Mouse (Mus musculus) layer of hippocampus, adult 2 months (tissue): ENCODE measurements around the gene 3110082J24Rik. TPM values are rescaled to one million over a fixed set of nuclear protein-coding genes. Genes with fewer than 3 reads are reported as not detected.

Experiments
- DNase-seq, 2 experiments: peaks; one replicate each; pipeline ENCODE4 v3.0.0; 2022; ENCODE audit warnings: low spot score in 2 of 2
- H3K27ac ChIP-seq: fragments of 200-600 bp; 2 replicates; pipeline ENCODE4 v1.8.1; 2022
- H3K4me3 ChIP-seq: fragments of 200-600 bp; 2 replicates; pipeline ENCODE4 v1.8.1; 2022; ENCODE audit warnings: mild to moderate bottlenecking
- CTCF ChIP-seq: fragments of 200-600 bp; conservative IDR thresholded peaks from 2 replicates; pipeline ENCODE4 v1.8.1; 2022; ENCODE audit warnings: antibody characterized with exemption, mild to moderate bottlenecking, moderate library complexity
- long read RNA-seq, 2 experiments: library from polyadenylated mRNA; stranded (forward); transcript quantifications; one replicate each; pipeline ENCODE4 v2.0.0; 2021; ENCODE audit warnings: borderline mapping rate in 2 of 2
- total RNA-seq, 2 experiments: library from RNA; stranded (reverse); gene quantifications; 2 replicates each; pipeline ENCODE4 v1.2.3; 2021

Gene 3110082J24Rik
- total RNA-seq = 1 to 10 TPM; 2.0 to 2.6 TPM
- long read RNA-seq, experiment 1, partial matches to known transcripts = 0 of 1 reads
- long read RNA-seq, experiment 1, other reads (novel, unspliced or antisense) = 1 of 1 reads
- long read RNA-seq, experiment 2, partial matches to known transcripts = 0 of 2 reads
- long read RNA-seq, experiment 2, other reads (novel, unspliced or antisense) = 0 of 2 reads

DNA sequence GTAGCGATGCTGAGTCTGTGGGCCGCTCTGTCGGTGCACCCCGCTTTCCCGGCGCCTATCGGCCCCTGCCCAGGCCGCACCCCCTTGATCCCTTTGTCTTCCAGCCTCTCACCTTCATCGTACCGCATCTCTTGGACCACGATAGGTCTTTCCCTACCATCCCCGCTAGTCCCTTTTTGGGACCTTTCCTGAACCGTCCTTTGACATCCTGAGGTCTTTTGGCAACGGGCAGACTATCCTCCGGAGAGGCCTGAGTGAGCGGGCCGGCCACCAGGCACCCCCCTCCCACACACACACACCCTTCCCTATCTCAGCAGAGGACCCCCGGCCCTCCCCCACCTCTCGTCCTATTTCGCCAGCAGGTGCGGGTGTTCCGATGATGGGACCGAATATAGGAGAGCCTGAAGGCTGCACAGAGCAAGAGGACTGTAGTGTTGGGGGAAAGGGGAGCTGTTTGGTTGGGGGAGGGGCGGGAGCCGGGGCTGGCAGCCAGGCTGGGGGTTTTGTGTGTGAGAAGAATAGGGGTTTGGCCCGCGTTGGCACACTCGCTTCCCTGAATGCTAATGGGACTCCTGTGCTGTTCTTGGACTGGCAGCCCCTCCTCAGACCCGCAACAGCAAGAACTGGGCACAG lies at the start of gene 3110082J24Rik:
3110082J24Rik (minus strand) TSS at position 419 of the 633 bp plus-strand sequence.
- Histone ChIP-seq H3K4me3 (peak within 1 kb of the TSS; percentile 59), H3K27ac (peak within 1 kb of the TSS; percentile 85)
- peak in 1 of 2 experiments; percentile 54 for DNase-seq
- no peak for TF ChIP-seq CTCF

DNA sequence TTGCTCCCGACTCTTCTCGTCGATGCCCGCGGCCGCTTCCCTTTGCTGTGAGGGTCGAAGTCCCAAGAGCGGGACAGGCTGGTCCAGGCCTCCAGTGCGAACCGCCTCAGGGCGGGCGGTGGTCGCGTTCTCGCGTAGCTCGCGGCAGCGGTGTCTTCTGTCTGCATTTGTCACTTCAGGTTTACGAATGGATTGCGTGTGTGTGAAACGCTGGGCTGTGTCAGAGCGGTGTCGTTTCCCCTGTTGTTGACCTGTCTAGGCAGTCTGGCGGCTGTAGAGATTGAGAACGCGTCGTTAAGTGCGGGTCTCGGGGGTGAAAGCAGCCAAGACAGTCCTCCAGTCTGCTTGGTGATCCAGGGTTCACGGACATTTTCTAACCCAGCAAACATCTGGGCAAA lies 49.5 kb upstream of the 3110082J24Rik start:
- H3K4me3 ChIP-seq = peak overlapping the region; percentile 98
- no peak for TF ChIP-seq CTCF

DNA sequence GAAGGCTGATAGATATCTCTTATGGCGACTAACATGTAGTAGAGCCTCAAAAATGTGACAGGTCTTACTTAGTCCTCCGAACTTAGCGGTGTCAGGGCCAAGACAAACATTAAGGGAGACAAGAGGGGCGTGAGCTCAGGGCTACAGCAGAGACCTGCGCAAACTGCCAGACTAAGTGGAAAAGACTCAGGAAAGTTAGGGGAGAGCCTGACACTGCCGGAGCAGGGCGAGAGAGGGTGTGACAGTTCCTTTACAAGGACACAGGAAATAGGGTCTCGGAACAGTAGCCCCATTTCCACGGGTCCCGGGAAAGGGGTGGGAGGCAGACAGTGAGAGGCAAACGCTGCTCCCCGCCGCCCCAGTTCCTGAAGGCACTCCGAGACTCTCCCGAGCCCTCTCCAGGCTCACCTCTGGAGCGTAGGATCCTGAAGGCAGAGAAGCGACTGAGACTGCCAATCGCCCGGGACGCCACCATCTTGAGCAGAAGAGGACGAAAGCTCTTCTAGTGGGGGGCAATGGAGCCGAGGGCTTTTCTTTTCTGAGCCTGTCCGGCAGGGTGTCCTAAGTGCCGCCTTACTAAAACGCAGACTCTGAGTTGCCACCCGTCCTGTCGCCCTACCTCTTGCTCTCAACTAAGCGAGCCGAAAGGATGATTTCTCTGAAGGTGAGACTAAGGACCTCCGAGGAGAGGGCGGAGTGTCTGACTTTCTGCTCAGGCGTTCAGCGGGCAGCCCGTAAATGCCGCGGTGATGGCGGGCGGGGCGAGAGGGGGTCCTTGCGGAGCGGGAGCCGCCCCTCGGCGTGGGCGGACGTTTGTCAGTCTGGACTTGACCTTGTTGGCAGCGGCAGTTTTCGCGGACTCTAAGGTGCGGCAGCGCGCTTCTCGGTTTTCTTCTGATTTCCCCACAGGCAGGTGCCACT lies 48.8 kb upstream of the 3110082J24Rik start, which contains the start of the genes Hadha and Hadhb:
Hadha (minus strand) TSS at position 689 of the 921 bp plus-strand sequence.
Hadhb (plus strand) TSS at position 775 of the 921 bp plus-strand sequence.
- Histone ChIP-seq H3K27ac (peak within 1 kb of the TSS; percentile 100), H3K4me3 (peak within 1 kb of the TSS; percentile 98)
- peak; percentile 86 to 94 for DNase-seq
- peak; percentile 47 for TF ChIP-seq CTCF

More for the DNA sequence above, 49.5 kb upstream of the 3110082J24Rik start:
- H3K27ac ChIP-seq = peak overlapping the region; percentile 100
- peak in 1 of 2 experiments; percentile 20 for DNase-seq

DNA sequence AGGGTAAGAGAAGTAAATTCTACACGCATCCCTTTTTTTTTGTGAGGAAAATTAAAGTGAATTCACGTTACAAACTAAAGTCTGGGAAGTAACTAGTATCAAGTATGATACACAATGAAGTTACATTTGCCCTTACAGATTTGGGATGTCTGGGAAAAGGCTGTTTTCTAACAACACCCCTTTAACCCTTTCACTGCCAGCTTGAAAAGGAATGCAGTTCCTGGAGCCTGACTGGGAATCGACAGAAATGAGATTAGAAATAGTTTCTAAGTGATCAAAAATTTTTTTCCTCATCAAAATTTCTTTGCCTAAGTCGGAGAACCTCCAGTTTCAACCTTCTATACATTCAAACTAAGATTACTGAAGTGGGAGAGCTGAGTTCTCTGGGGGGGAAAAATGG lies 48.1 kb upstream of the 3110082J24Rik start:
- Histone ChIP-seq H3K27ac (peak overlapping the region; percentile 100), H3K4me3 (peak overlapping the region; percentile 98)
- DNase-seq = no peak
- TF ChIP-seq CTCF = no peak

DNA sequence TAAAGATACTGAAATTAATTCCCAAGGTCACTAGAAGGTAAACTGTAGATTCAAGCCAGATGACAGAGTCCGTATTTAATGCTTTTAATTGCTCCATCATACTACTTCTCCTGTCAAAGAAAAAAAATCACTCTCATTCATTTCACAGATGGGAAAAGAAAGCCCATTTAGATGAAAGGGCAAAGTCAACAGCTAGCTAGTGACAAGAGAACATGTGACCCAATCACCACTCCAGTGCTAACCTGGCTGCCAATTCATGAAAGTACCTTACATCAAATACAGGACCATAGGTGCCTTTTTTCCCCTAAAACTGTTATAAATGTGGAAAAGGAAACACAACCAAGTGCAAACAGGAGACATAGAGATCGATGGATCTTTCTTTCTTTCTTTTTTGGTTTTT lies 47.3 kb upstream of the 3110082J24Rik start:
- no peak overlapping the region for H3K4me3 ChIP-seq
- no peak for DNase-seq
- no peak overlapping the region for H3K27ac ChIP-seq
- no peak for TF ChIP-seq CTCF

DNA sequence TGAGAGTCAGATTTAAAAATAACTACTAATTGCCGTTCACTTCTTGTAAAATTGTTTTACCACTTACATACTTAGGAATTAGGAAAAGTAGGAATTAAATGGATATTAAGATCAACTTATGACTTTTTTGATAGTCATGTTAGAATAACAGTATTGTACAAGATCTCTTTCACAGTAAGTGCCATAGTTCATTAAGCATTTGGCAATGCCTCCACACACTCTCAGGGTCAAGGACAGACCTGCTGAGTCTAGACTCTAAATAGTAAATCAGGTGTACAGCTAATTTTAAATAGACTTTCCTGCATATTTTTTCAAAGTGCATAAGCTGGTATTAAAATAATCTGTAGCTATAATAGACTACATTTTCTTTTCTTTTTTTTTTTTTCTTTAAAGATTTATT lies 46.5 kb upstream of the 3110082J24Rik start:
- Histone ChIP-seq H3K27ac (no peak overlapping the region), H3K4me3 (no peak overlapping the region)
- no peak for TF ChIP-seq CTCF
- DNase-seq = no peak

DNA sequence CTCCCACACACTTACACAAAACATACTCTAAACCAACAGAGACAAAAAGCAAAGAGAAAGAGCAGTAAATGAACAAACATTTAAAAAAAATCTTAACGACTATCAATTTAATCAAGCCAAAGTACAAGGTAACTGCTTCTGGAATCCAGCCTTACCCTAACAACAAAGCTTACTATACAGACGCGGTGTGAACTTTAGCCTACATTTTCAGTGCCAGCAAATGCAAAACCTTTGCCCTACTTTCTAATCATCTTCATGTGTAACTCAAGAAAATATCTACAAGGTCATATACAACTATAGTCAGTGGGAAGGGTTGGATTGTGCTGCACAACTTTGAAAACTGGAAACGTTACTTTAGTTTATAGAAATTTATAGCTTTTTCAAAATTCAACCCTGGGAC lies 46.1 kb upstream of the 3110082J24Rik start:
- no peak overlapping the region for H3K4me3 ChIP-seq
- H3K27ac ChIP-seq = no peak overlapping the region
- no peak for DNase-seq
- TF ChIP-seq CTCF = no peak

DNA sequence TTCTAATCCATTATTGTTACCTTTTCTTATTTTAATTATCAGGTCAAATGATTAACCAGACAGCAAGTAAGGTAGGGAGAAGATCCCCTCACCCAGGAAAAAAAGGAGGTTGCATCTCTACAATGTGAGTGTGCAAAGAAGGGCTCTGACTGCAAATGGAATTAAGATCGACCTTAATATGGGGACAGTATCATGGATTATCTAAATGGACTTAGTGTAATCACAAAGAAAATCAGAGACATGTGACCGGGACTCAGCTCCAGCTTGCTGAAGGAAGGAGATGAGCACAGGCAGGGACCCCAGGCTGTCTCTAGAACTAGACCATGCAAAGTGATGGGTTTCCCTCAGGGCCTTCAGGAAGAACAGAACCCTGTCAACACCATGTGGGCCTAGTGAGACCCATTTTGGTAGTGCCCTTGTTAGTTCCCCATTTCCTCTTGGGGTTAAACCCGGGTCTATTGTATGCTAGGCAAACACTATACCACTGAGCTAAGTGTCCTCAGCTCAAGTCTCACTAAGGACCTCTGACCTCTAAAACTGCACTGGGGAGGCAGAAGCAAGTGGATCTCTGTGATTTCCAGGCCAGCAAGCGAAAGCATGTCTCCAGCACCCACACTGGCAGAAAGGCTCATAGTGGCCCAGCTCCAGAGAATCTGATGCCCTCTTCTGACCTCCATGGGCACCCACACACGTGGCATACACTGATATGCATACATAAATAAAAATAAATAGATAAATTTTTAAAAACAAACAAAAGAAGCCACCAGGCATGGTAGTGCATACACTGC lies 42.4 kb upstream of the 3110082J24Rik start:
- DNase-seq = no peak
- TF ChIP-seq CTCF = no peak
- no peak overlapping the region for H3K4me3 ChIP-seq
- H3K27ac ChIP-seq = no peak overlapping the region

DNA sequence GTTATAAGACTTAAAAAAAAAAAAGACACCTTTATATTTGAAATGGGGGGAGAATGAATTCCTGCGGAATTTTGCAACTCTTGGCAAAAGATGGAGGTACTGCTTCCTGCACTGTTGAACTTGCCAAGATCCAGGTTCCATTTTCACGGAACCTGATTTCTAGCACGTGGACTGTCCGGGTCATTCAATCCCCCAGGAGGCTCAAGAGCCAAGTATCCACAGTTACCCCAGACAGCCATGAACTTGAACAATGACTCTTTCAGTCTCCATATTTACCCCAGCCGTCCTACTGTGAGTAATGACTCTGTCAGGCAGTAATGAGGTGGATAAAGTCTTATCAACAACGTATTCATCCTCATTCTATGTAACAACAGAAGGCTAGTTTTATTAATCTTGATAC lies 40.6 kb upstream of the 3110082J24Rik start:
- no peak overlapping the region for H3K27ac ChIP-seq
- no peak overlapping the region for H3K4me3 ChIP-seq
- TF ChIP-seq CTCF = no peak
- DNase-seq = no peak

DNA sequence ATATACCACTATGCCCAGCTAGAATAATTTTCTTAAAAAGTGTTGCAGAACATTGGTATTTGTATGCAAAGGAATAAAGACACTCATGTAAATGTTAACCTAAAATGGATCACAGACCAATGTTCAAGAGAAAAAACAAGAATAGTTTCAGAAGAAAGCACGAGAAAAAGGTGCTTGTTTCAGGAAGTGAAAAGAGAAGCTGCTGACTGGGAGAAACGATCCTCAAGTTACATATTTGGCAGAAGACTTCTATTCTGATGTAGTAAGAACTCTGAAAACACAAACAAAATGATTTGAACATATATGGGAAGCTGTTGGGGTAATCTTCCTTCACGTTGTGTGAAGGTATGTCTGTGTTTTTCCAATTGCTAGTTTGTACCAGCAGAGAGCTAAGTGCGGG lies 32.3 kb upstream of the 3110082J24Rik start:
- no peak overlapping the region for H3K27ac ChIP-seq
- no peak for TF ChIP-seq CTCF
- no peak for DNase-seq
- H3K4me3 ChIP-seq = no peak overlapping the region

DNA sequence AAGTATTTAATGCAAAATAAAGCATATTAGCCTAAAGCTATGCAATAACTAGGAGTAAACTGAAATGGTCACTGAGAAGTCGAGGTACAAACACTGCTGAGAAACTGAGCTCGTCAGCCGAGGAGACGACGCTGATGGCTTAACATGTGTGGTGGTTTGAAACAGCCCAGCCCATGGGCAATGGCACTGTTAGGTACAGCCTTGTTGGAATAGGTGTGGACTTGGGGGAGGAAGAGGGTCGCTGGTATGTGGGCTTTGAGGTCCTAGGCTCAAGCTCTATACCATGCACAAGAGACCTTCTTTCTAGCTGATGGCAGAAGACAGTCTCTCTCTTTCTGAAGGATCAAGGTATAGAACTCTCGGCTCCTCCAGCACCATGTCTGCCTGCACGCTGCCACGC lies 31.4 kb upstream of the 3110082J24Rik start:
- no peak for DNase-seq
- Histone ChIP-seq H3K27ac (no peak overlapping the region), H3K4me3 (no peak overlapping the region)
- TF ChIP-seq CTCF = no peak

DNA sequence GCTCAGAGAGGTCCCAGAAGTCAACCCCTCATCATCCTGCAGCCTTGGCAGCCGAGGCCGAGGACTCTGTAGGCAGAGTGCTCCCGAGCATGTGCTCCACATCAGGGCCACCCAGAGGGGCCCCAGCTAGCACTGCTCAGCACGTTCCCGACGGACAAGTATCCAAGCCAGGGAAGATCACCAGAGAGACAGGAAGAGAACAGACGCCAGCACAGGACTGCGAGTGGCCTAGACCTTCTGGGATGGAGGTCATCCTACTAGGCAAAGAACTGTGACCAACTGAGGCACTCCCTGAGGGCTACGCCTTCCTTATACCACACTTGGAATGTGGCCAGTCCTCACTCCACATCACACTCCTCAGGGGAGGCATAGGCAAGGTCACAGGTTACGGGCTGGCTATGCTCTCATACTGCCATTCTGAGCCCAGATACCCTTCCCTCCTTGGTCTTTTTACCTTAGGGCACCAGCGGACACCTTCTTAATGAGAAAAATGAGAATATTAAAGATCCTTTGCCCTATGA lies 29.9 kb upstream of the 3110082J24Rik start:
- TF ChIP-seq CTCF = no peak
- H3K4me3 ChIP-seq = no peak overlapping the region
- no peak for DNase-seq
- no peak overlapping the region for H3K27ac ChIP-seq
